Mouse (Mus musculus) gastrocnemius, postnatal 25 days (tissue): ENCODE measurements around the gene St13. TPM values are rescaled to one million over a fixed set of nuclear protein-coding genes. Genes with fewer than 3 reads are reported as not detected.

Experiments used
- DNase-seq: peaks from one replicate; pipeline ENCODE4 v3.0.0; 2022
- total RNA-seq, 2 experiments: library from RNA; stranded (reverse); gene quantifications; 1 replicate in 1 of 2; 2 replicates in 1 of 2; pipeline ENCODE4 v1.2.3; 2021

St13 gene
- total RNA-seq, 2 experiments from 2014 or later, result 84.6 to 87.8 TPM

DNA sequence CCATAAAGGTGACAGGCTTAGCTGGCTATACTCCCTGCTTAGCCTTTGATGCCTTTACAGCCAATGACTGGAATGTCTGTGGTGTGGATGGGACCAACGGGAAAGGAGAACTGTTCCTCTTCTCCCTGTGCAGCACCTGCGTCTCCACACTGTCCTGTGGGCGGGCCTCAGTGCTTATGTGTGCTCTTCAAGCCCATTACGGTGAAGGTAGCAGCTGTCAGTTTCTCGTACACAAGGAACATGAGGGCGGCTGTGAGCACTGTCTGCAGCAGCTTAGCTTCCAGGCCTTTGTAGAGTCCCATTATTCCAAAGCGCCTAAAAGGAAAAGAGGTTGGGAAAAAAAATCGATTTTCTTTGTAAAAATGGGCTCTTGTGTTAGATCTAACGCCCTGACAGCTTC lies 80.4 kb downstream of the St13 start:
- no peak for DNase-seq

DNA sequence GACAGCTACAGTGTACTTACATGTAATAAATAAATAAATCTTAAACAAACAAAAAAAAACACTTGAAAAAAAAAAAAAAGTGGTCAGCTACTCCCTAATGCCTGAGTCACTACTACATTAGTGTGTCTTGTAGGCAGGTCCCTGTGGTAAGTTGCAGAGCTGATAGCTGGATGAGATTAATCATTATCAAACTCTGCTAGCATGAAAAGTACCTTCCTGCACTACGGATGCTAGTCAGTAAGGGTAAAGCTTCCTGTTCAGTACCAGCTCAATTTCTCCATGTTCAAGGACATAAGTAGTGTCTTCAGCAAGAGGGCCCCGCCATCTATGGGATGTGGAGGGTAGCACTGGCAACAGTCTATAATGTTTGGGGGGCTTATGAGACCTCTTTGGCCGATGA lies 85.9 kb downstream of the St13 start:
- DNase-seq, result no peak

Other genes starting within 250 kb of the St13 start
- gene Mrtfa, start 209.3 kb downstream of the St13 start, total RNA-seq, result 10 to 100 TPM; 18.9 to 20.5 TPM
- gene Mchr1, start 164.6 kb downstream of the St13 start, total RNA-seq, result 1 to 10 TPM; 2.4 to 3.6 TPM
- 10 to 100 TPM in 1 of 2 experiments, 1 to 10 TPM in 1; 9.3 to 12.5 TPM for gene Slc25a17, start 39.3 kb downstream of the St13 start, total RNA-seq
- 1 to 10 TPM; 6.5 to 6.7 TPM for gene Xpnpep3, start 61 bp upstream of the St13 start, total RNA-seq
- not detected for gene Dnajb7, start 8.2 kb upstream of the St13 start, total RNA-seq
- gene Rbx1, start 66.2 kb upstream of the St13 start, total RNA-seq, result 100 to 1,000 TPM in 1 of 2 experiments, 10 to 100 TPM in 1; 97.2 to 104 TPM
- gene Ep300, start 185.3 kb upstream of the St13 start, total RNA-seq, result 10 to 100 TPM; 26.9 to 34.6 TPM